Mouse (Mus musculus) forebrain, embryonic 12.5 days (tissue): ENCODE data around the gene Msantd4. TPM values are rescaled to one million over a fixed set of nuclear protein-coding genes. Genes with fewer than 3 reads are reported as not detected.
"Not testable (repeated sequence)": the region's sequence is repeated elsewhere in the genome, so short reads cannot be mapped to it uniquely, and the experiment has no call there.

Source experiments
- ATAC-seq: fragments of 200-750 bp; cut with Nextera tagmentation; 2 replicates; pipeline ENCODE4 v1.8.0; 2017; ENCODE audit warnings: moderate TSS enrichment; ENCODE audit not compliant: low FRiP score
- H3K27ac ChIP-seq: fragments of 300-500 bp; sonication (generic); 2 replicates; pipeline ENCODE4 v1.5.1; 2016; ENCODE audit warnings: mild to moderate bottlenecking
- H3K27me3 ChIP-seq: fragments of 300-500 bp; sonication (generic); 2 replicates; pipeline ENCODE4 v1.6.1; 2016; ENCODE audit warnings: mild to moderate bottlenecking
- H3K36me3 ChIP-seq: fragments of 300-500 bp; sonication (generic); replicated peaks from 2 replicates; pipeline ENCODE4 v1.6.1; 2016; ENCODE audit warnings: mild to moderate bottlenecking
- H3K4me1 ChIP-seq: fragments of 300-500 bp; sonication (generic); 2 replicates; pipeline ENCODE4 v1.6.1; 2016
- H3K4me2 ChIP-seq: fragments of 300-500 bp; sonication (generic); 2 replicates; pipeline ENCODE4 v1.6.1; 2016; ENCODE audit warnings: mild to moderate bottlenecking, moderate library complexity
- H3K4me3 ChIP-seq: fragments of 300-500 bp; sonication (generic); replicated peaks from 2 replicates; pipeline ENCODE4 v1.5.1; 2016; ENCODE audit warnings: mild to moderate bottlenecking
- H3K9ac ChIP-seq: fragments of 300-500 bp; sonication (generic); 2 replicates; pipeline ENCODE4 v1.6.1; 2016; ENCODE audit warnings: mild to moderate bottlenecking
- H3K9me3 ChIP-seq: fragments of 300-500 bp; sonication (generic); 2 replicates; pipeline ENCODE4 v1.6.1; 2016
- WGBS: fragments of 180-500 bp; shearing (Covaris S2); methylation state at CpG from one replicate; pipeline ENCODE4 v1.1.7; 2016; 5-methylcytosine and 5-hydroxymethylcytosine counted together
- microRNA-seq: library from miRNA; unstranded; fragments of <30 nt; microRNA quantifications from one replicate; pipeline ENCODE4, GENCODE M21; 2017
- polyA plus RNA-seq: library from polyadenylated mRNA; unstranded; fragments of >200 nt; fragmentation: Nextera tagmentation; extraction: Ambion mirVana; gene quantifications from 2 replicates; pipeline ENCODE4 v1.2.1, GENCODE M21; 2016

The Msantd4 gene
- polyA plus RNA-seq: 74.2 and 79.6 TPM in 2 replicates

DNA sequence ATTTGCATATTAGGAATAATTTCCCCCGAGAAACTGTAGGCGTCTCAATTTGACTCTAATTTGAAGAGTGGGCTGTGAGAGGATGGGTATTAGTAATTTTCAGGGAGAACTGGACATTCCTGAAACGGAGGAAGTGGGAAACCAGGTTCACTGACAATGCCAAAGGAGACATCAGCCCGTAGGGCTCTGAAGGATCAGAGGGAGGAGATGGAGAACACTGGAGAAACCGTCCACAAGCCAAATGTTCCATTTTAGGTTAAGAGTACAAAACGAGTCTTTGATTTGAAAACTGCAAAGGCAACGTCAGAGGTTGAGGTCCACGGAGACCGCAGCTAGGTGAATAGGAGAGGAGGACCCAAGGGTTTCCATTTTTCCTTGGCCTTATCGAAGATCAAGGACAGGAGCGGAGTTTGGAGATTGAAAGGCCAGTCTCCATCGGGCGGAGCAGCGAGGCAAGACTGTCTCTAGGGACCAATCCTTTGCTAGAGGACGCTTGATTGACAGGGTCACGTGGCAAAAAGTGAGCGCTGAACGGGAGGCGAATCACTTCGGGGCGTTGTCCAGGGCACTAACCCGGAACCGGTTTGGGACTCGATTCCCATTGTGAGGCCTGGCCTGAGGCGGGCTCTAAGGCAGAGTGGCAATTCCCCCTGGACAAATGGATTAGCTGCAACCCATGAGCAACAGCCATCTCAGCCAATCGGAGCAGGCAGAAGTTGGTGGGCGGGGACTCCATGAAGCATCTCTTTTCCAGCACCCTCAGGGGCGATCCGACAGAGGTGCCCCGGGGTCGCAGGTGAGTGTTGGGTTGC, at the start of gene Msantd4:
Msantd4 (plus strand) TSS at position 735 of the 812 bp plus-strand sequence.
- no peaks in the 10 kb centered on the region for H3K36me3 ChIP-seq
- no peaks in the 10 kb centered on the region for H3K27me3 ChIP-seq
- ATAC-seq: peak; percentile 100
- peaks cover 9% of the 10 kb centered on the region for H3K4me1 ChIP-seq
- peak within 1 kb of the TSS; percentile 74 for H3K4me3 ChIP-seq
- H3K9ac ChIP-seq: peak within 1 kb of the TSS; percentile 69
- H3K27ac ChIP-seq: peak within 1 kb of the TSS; percentile 82
- H3K4me2 ChIP-seq: peak within 1 kb of the TSS; percentile 64
- WGBS: 1% methylated on average over 31 of the region's 31 CpGs
- no peaks in the 10 kb centered on the region for H3K9me3 ChIP-seq

DNA sequence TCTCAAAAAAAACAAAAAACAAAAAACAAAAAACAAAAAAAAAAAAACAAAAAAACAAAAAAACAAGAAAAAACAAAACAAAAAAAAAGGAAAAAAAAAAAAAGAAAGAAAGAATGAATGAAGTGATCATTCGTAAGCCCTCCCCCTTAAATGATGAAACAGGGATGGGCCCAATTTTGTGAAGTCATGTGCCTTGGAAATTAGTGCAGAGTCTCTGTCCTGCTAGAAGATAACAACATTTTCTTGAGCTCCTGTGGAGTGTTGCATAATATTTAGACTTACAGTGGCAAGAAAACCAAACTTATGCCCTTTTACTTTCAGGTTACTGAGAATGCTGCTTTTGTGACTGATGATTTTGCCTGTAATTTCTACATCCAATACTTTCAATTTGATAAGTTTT, 23.2 kb upstream of the Msantd4 start:
- no peaks in the 10 kb centered on the region for H3K4me1 ChIP-seq
- no peaks in the 10 kb centered on the region for H3K27me3 ChIP-seq
- no peak overlapping the region for H3K4me3 ChIP-seq
- H3K9me3 ChIP-seq: no peaks in the 10 kb centered on the region
- no peaks in the 10 kb centered on the region for H3K36me3 ChIP-seq
- H3K9ac ChIP-seq: no peak overlapping the region
- no peak overlapping the region for H3K4me2 ChIP-seq
- no peak for ATAC-seq
- no peak overlapping the region for H3K27ac ChIP-seq
- 96% methylated on average over 1 of the region's 1 CpGs for WGBS

DNA sequence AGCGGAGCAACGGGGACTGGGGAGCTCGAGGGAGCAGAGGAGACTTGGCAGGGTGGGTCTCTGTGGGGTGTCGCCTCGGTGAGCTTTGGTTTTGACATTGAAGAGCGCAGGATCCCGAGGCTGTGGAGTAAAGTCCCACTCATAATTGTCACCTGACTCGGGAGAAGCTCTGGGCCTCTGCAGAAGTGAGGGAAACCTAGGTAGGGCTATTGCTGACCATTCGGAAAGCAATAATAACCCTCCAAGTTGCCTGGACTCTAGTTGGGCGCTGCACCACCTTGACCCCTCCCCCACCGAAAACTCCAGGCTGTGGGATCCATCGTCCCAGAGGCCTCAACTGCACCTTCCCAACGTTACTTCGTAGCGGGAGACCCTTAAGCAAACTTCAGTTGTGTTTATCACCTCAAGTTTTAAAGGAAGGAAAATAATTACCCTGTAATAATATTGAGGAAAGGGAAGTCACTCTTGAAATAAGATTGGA, 318 bp downstream of the Msantd4 start:
- Histone ChIP-seq H3K4me3 (peak overlapping the region; percentile 74), H3K9ac (peak overlapping the region; percentile 69), H3K4me1 (peaks cover 9% of the 10 kb centered on the region), H3K27me3 (no peaks in the 10 kb centered on the region), H3K9me3 (no peaks in the 10 kb centered on the region), H3K36me3 (0 out of 2 replicates have a peak, but pooled peaks cover under 1% of the 10 kb centered on the region), H3K27ac (peak overlapping the region; percentile 75), H3K4me2 (peak overlapping the region; percentile 64)
- 0% methylated on average over 15 of the region's 15 CpGs for WGBS
- no peak for ATAC-seq

DNA sequence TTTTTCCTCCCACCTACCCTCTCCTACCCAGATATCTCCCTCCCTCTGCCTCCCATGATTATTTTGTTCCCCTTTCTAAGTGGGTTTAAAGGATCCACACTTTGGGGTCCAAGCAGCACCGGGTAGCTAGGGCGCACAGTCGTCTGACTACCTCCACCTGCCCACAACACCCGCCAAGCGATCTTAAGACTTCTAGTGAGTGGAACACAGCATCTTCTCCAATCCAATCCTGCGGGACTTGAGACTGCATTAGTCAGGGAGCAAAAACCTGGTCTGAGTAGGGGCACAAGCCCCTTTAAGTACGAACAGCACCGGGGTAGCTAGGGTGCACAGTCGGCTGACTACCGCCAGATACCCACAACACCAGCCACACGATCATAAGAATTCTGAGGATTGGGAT, 24.4 kb downstream of the Msantd4 start:
- H3K27ac ChIP-seq, H3K9me3 ChIP-seq, H3K9ac ChIP-seq, H3K4me1 ChIP-seq, H3K36me3 ChIP-seq, ATAC-seq, H3K4me2 ChIP-seq, H3K4me3 ChIP-seq, H3K27me3 ChIP-seq: not testable (repeated sequence)
- 91% methylated on average over 11 of the region's 11 CpGs for WGBS

Small RNA genes within 50 kb of the gene (microRNA-seq; reads per million reads assigned to microRNA genes)
- not detected for gene Gm23992

Other genes with a start within 250 kb of the Msantd4 start
- gene Aasdhppt, start 67.1 kb upstream of the Msantd4 start, polyA plus RNA-seq: 31.6 and 33.9 TPM in 2 replicates
- gene Kbtbd3, start 66.7 kb upstream of the Msantd4 start, polyA plus RNA-seq: 8.3 and 8.9 TPM in 2 replicates